Mouse (Mus musculus): ENCODE data around the gene Cmtm2a. TPM values are rescaled to one million over a fixed set of nuclear protein-coding genes. Genes with fewer than 3 reads are reported as not detected.
"Not testable (repeated sequence)": the region's sequence is repeated elsewhere in the genome, so short reads cannot be mapped to it uniquely, and the experiment has no call there.

Gene Cmtm2a
- total RNA-seq (2021) = not detected
- long read RNA-seq, experiment 1 = 0 reads
- long read RNA-seq, experiment 2 = 0 reads

DNA sequence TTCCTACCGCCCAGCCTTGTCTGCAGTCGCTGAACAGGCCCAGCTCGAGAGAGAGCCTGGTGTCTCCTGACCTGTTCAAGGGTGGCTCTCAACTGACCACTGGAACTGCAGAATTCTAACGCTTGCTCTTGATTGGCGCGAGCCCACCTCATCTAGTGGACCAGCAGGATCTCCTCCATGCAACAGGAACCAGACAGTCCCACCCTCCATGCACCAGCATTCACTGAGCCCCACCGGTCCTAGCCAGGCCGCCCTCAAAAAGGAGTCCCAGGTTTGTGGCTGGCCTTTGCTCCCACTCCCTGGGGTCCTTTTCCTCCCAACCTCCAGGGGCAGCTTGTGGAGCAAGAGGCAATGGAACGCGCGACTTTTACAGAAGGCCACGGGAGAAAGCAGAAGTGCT, at the start of gene Cmtm2a:
Gene Cmtm2a (minus strand): TSS at position 101 of the 400 bp plus-strand sequence.
- not testable (repeated sequence) for DNase-seq (ENCODE audit: low spot score in 2 of 2)

DNA sequence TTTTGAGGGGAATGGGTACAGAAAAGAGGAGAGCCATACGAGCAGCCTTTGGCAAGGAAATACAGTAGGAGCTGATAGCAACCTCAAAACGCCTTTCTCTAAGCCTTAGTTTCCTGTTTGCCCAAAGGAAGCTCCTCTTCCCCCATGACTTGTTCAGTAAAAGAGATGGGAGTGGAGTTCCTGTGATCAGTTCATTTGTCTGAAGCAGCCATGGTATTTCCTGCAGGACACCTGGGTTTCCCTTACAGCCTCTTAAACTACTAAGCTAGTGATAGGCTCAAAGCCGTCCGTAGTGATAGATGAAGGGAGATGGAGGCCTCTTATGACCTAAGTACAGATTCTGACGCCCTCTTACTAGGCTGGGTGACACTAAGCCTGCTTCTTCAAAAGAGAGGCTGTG, 49.4 kb upstream of the Cmtm2a start:
- DNase-seq (ENCODE audit: low spot score in 2 of 2) = no peak

DNA sequence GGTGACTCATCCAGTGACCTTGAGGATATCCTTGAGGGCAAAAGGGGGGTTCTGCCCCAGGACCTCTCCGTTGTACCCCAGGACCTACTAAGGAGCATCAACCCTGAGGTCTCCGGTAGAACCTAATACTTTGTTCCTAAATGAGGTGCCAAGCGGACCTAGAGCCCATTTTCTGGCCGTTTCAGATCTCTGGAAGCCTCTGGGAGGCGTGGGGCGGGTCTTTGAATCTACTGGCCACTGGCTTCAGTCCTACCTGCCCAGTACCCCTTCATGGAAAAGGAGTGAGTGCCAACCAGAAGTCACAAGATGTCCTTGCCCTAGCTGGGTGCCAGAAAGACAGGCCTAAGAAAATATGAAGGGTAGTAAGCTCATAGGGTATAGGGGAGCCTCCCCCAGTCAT, 48.7 kb upstream of the Cmtm2a start:
- DNase-seq (ENCODE audit: low spot score in 2 of 2) = no peak

DNA sequence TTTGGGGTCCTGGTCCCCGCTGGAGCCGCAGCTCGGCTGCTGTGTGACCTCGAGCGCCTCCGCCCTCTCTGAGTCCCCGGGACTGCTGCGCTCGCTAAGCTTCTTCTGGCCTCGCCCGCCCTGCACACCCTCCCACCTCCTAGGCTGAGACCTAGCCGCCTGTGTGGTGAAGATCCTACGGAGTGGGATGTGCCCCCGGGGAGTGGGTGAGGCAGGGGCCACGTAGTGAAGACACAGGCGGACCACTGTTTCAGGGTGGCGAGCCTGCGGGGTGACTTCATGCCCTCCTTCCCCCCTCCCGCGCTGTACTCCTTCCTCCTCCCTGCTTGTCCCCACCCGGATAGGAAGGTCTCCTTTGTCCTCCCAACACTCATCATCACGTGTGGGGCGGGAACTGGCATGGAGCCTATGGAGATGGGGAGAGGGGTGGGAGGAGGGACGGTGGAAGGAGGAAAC, 48.2 kb upstream of the Cmtm2a start:
- peak; percentile 45 to 63 for DNase-seq (ENCODE audit: low spot score in 2 of 2)

DNA sequence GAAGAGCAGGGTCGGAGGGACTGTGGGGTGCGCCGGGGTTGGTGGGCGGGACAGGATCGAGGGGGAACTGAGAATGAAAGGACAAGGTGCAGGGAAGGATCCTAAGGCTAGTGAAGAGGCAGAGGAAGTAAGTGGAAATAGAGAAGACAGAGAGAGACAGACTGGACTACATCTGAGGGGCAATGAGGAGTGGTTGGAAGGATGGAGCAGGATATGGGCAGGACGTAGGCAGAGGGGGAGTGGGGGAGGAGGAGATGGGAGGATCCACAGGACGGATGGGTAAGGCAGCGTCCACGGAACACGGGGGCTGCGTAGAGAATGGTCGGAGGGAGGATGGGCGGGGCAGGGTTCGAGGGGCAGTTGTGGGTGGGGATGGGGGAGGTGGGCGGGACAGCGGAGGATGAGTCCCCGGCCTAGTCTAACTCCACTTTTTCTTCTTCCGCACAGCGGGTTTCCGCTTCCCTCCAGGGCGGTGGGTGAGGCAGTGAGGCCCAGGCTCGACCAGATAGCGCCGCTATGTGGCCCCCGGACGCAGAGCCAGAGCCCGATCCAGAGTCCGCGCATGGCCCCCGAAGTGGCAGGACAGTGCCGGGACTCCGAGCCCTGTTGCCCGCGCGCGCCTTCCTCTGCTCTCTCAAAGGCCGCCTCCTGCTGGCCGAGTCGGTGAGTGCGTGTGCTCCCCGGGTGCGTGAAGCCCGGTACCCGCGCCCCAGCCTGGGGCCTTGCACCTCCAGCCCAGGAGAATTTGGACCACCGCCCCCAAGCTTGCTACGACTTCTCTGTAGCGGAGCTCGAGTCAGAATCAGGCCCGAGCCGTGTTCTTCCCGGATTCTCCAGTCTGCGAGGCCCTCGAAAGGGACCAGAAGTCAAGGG, 47.5 kb upstream of the Cmtm2a start:
- DNase-seq (ENCODE audit: low spot score in 2 of 2) = peak; percentile 61 to 70

DNA sequence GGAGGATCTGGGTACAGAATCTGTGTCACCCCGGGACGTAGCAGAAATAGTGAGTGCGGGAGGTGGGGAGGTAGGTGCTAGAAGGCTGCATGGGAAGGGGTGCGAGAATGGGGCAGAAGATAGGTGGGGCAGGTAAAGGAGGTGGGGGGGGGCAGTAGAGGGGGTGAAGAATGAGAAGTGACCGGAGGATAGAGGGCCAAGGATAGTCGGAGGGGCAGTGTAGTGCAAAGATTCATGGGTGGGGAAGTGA, 46.9 kb upstream of the Cmtm2a start:
- no peak for DNase-seq (ENCODE audit: low spot score in 2 of 2)

DNA sequence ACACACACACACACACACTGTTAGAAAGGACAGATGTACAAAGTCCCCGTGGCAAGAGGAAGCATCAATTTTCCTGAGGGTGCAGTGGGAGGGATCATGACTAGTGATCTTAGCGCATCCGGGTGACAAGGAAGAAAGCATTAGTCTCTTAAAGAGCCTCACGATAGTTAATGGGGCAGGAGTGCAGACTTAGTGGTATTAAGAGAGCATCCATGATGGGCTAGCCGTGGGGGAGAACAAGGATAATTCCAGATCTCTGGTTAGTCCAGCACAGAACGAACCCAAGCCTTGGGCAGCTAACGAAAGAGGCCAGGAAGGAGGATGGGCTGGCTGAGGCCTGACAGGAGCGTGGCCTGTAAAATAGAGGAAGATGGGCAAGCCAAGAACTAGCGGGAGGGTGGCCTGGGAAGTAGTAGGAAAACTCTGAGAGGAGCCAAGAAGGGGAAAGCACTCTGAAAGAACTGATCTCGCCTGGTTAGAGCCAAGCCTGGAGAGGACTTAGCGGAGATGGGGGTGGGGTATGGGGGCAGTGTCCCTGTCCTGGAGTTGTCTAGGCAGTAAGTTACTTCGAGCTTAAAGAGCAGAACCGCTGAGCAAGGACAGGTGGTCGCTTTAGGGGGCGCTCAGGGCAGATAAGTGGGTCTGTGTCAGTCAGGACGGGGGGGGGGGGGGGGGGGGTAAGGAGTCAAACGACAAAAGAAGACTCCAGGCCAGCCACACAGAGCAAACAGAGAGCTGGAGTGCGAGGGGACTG, 46.4 kb upstream of the Cmtm2a start, which contains the start of gene Cmtm3:
Gene Cmtm3 (plus strand): TSS at position 182 of the 754 bp plus-strand sequence.
- DNase-seq (ENCODE audit: low spot score in 2 of 2) = no peak

DNA sequence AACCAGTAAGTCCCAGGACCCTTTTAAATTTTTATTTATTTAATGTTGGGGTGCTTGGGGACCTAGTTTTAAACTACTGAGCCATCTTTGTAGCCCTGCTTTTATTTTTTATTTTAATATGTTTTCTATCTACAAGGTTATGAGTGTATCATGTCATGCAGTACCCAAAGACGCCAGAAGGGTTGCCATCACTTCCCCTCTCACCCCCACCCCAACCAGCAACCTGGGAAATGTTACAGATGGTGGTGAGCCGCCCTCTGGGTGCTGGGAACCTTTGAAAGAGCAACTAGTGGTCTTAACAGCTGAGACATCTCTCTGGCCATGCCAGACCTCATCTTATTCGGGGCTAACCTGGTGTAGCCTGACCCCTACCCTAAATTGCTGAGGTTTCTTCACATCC, 44.9 kb upstream of the Cmtm2a start:
- DNase-seq (ENCODE audit: low spot score in 2 of 2) = no peak

DNA sequence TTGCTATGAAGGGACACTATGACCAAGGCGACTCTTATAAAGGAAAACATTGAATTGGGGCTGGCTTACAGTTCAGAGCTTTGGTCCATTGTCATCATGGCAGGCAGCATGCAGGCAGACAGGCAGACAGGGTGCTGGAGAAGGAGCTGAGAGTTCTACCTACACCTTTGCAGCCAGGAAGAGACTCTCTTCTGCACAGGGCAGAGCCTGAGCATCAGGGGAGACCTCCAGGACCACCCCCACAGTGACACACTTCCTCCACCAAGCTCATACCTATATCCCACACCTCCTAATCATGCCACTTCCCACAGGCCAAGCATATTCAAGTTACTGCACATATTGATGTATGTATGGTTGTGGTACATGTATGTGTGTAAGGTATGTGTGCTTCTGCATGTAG, 43.8 kb upstream of the Cmtm2a start:
- DNase-seq (ENCODE audit: low spot score in 2 of 2) = no peak

DNA sequence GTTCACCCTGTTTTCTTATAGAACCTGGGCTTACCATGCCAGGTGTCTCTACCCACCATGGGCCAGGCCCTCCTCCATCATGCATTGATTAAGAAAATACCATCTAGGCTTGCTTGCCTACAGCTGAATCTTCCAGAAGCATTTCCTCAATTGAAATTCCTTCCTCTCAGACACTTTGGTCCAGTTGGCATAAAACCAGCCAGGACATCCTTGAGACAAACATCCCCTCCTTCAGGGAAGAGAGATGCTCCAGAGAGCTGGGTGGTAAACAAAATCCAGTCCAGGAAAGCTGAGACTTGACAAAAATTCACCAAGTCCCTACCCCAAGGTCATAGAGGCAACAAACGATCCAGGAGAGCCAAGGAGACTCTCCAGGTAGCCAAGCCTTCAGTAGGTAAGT, 41.2 kb upstream of the Cmtm2a start:
- DNase-seq (ENCODE audit: low spot score in 2 of 2) = no peak

DNA sequence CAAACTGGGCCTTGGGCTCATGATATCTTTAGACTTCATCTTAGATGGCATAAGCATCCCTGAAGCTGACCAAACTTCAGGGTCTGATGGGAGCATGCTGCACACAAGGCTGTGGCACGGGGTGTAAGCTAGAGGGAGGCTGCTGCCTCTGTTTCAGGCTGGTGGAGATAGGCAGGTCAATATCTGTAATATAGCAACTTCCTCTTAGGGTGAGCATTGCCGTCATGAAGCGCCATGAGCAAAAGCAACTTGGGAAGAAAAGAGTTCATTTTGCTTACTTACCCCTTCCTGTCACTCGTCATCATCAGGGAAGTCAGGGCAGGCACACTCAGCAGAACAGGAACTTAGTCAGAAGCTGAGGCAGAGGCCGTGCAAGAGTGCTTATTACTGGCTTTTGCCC, 40.8 kb upstream of the Cmtm2a start:
- no peak for DNase-seq (ENCODE audit: low spot score in 2 of 2)

DNA sequence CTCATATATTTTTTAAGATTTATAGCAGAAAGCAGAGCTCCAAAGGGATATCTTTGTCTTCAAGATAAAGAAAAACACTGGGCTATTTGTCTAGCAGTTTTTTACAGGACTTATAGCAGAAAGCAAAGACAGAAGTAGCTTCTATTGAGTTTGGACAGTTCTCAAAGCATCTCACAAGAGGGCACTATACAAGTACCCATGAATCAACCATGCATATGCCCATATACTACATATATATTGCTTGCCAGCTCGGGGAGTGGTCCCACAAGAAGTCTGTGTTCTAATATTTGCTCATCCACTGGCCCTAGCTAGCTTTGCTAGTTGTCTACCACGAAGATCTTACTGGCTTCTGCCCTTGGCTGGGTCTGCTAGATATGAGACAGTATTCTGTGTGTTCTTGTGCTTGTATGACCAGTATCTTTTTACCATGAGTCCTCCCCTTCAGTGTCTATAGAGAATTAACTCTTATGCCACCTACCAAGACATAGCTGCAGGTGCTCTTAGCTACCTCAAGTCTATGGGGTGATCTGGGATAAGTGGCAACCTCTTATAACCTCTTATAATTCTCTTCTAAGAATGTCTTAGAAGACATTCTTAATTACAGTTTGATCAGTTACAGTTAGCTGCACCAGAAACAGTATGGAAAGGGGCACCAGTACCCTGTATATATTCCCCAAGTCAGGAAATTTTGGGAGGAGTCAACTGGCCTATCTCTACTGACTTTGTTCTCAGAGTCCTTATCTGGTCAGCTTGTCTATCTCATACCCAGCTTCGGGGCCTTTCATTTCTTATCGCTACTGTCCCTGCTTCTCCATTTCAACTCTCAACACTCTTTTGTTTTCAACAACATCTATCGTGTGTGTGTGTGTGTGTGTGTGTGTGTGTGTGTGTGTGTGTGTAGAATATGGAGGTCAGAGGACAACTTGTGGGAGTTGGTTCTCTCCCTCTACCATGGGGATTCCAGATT, 40.0 kb upstream of the Cmtm2a start:
- DNase-seq (ENCODE audit: low spot score in 2 of 2) = no peak

DNA sequence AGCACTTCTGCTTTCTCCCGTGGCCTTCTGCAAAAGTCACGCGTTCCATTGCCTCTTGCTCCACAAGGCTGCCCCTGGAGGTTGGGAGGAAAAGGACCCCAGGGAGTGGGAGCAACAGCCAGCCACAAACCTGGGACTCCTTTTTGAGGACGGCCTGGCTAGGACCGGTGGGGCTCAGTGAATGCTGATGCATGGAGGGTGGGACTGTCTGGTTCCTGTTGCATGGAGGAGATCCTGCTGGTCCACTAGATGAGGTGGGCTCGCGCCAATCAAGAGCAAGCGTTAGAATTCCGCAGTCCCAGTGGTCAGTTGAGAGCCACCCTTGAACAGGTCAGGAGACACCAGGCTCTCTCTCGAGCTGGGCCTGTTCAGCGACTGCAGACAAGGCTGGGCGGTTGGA, 28.9 kb upstream of the Cmtm2a start, which contains the start of gene Cmtm2b:
Gene Cmtm2b (plus strand): TSS at position 301 of the 400 bp plus-strand sequence.
- DNase-seq (ENCODE audit: low spot score in 2 of 2) = not testable (repeated sequence)

DNA sequence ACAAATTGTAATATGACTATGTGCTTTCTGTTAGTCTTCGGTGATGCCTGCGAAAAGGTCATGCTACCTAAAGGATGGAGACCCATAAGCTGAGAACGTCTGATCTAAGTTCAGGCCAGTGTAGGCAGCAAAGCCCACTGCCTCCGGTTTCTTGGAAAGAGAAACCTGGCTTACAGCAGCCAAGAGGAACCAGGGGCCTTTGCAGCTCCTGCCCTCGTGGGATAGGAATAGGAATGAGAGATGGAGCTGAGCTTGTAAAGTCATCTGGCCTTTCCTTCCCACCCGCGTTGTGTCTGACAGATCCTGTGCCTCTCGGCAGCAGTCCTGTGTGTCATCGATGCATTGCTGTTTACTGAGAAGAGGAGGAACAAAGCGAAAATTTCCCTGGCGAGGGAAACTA, 28.3 kb upstream of the Cmtm2a start, which contains the start of gene Gm11020:
Gene Gm11020 (plus strand): TSS at position 301 of the 400 bp plus-strand sequence.
- not testable (repeated sequence) for DNase-seq (ENCODE audit: low spot score in 2 of 2)

DNA sequence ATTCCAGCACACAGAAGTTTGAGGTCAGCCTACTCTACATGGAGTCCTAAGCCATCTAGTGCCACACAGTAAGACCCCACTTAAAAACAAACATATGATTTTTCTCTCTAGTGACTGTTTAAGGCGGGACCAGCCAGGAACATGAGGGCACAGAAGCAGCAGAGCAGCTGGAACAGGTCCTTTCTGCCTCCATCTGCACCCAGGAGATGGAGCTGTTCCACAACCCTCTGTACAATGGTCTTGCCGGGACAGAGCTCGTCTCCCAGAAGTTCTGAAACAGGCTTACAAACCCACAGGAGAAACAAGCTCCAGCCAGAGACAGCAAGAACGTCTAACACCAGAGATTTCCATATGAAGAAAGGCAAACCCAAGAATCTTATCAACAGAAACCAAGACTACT, 20.3 kb upstream of the Cmtm2a start:
- no peak for DNase-seq (ENCODE audit: low spot score in 2 of 2)

DNA sequence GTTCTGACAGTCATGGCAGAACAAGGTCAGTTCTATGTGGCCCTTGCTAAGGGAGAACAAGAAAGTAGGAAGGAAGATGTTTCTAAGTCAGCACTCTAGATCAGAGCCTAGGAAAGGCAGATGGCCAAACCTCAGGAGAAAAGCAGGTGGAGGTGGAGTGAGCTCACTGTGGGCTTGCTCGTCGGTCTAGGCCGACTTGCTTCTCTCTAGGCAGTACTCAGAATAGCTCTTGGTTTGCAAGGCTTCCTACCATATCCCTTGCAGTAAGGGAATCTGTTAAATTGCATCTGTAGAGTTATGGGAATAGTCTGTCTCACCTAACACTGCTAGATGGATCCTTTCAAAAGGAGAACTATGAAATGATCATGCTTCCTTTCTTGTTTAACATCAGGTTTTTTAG, 19.0 kb upstream of the Cmtm2a start:
- DNase-seq (ENCODE audit: low spot score in 2 of 2) = not testable (repeated sequence)

DNA sequence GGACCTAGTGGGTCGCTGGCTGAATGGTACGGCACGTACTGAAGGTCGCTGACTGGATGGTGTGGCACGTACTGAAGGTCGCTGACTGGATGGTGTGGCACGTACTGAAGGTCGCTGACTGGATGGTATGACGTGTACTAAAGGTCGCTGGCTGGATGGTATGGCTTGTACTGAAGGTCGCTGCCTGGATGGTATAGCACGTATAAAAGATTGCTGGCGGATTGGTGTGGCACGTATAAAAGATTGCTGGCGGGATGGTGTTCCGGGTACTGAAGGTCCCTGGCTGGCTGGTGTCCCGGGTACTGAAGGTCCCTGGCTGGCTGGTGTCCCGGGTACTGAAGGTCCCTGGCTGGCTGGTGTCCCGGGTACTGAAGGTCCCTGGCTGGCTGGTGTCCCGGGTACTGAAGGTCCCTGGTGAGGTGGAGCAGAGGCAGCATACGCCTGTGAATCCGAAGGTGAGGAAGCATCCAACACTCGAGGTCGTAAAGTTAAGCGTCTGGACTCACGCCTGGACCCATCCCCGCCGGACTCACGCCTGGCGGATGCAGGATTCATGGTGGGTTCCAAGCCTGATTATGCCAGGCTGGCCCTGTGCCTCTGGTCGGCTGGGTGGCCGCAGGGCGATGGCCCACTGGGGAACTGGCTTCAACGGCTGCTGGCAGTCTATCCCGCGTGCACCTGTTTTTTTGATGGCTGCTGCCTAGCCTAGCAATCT, 16.6 kb upstream of the Cmtm2a start, which contains the start of the genes Gm45711 and Cmtm1:
Gene Gm45711 (minus strand): TSS at position 641 of the 715 bp plus-strand sequence.
Gene Cmtm1 (minus strand): TSS at position 705 of the 715 bp plus-strand sequence.
- peak in 1 of 2 experiments; percentile 48 for DNase-seq (ENCODE audit: low spot score in 2 of 2)

DNA sequence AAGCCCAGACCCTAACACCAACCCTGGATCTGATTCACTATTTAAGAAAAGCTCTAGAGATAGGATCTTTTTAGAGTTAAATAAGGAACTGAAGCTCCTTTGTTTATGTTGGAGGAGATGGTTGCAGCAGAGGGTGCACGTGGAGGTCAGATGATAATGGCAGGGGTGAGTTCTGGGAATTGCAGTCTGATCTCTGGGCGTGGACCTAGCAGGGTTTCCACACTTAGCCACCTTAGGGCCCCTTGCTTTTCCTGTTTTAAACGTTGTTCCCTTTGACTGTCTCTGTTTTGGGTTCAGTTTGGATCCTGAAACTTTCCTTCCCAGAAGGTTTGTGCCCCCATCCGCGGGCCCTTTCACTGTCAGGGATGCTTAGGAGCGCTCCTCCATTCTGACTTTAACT, 15.4 kb upstream of the Cmtm2a start:
- DNase-seq (ENCODE audit: low spot score in 2 of 2) = not testable (repeated sequence)

DNA sequence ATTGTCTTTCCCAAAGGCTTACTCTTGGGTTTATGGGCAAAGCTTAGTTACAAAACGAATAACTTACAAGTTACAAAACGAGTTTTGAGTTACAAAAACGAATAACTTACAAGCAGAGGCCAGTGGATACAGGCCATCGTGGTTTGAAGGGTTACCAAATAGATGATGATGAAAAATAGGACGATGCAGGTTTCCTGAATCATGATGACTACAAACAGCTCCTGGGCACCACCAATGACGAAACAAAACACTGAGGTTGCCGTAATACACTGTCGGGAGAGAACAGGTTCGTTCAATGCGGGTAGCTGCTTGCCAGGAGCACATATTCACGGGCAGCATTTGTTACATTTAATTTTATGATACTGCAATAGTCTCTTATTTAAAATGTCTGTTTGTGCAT, 12.0 kb upstream of the Cmtm2a start:
- no peak for DNase-seq (ENCODE audit: low spot score in 2 of 2)

DNA sequence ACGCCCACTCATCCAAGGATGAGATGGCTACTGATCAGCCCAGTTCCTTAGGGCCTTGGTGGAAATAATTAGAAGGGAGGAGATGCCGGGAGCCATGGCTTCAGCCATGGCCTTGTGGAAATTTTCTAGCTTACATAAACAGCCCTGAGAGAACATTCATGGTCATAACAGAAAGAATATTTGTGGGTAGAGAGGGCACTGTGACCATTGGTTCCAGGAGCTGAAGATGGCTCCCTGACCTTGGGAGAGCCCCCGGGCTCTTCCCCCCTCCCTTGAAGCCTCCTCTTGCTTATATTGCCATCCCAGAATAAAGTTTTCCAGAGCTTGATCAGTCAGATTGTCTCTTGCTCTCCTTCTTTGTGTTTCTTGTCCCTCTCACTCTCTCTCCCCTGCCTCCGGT, 9.6 kb upstream of the Cmtm2a start:
- DNase-seq (ENCODE audit: low spot score in 2 of 2) = not testable (repeated sequence)

Data from adrenal gland, postnatal 4 days (tissue).